Mouse (Mus musculus) cerebellum, adult 9-10 months (tissue): Measurements from ENCODE around the gene Naip1.
"Not testable (repeated sequence)": the region's sequence is repeated elsewhere in the genome, so short reads cannot be mapped to it uniquely, and the experiment has no call there.

Source experiments
- DNase-seq: peaks from one replicate; pipeline ENCODE4 v3.0.0; 2022

Gene Naip1

DNA sequence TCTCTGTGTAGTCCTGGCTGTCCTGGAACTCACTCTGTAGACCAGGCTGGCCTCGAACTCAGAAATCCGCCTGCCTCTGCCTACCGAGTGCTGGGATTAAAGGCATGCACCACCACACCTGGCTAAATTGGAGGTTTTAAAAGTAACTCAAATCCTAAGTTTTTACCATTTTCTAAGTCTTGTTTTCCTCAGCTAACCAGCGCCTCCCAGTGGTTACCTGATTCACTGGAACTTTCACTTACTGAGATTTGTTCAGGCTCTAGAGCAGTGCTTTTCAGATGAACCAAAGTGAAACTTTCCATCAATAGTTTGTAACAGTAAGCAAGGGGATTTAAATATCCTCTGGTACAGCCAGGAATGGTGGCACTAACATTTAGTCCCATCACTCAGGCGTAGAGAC is 61.6 kb downstream of the Naip1 start:
- not testable (repeated sequence) for DNase-seq

DNA sequence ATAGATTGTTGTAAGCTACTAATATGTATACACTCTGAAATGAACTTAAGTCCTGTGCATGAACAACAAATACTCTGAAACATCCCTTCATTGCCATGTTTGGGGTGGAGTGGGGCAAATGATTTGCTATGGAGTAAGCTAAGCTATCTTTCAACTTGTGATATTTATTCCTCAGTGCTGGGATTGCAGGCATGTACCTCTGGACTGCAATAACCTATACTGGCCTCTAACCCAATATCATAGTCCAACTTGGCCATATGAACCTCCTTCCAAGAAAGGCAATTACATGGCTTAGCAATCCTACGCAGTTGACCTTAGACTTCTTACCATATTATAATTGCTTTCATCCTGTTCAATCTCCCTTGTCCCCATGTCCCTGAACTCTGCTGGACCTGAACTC is 82.1 kb downstream of the Naip1 start:
- no peak for DNase-seq
